Mouse (Mus musculus): ENCODE results near the gene Vwa8. TPM values are rescaled to one million over a fixed set of nuclear protein-coding genes. Genes with fewer than 3 reads are reported as not detected.

The Vwa8 gene
- total and polyA plus RNA-seq, 3 experiments, result 12.4 to 17.5 (median 15.9) TPM

DNA sequence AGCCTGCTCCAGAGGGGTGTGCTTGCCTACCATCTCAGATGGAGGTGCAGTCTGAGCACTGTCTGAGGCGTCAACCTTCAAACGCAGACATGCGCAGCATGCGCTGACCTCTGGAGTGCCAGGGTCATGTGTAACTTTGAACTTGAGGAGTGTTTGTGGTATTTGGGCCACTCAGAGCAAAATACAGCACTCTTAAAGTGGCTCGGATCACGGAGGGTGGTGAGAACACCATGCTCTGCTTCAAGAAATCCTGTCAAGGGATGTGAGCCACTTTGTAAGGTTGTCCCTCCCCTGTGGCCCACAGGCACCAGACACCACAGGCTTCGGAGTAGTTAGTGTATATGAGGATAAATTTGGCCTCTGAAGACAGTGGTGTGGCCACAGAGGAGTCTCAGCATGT lies 356.0 kb downstream of the Vwa8 start:
- Histone ChIP-seq H3K4me3 (replicated peaks in 1 of 3; ENCODE audit: low read depth in 2 of 3, low read length in 2 of 3, poor library complexity in 1 of 3) (no peak overlapping the region), H3K79me2 (replicated peaks; ENCODE audit: control insufficient read depth, extremely low read depth, insufficient read depth, poor library complexity, severe bottlenecking) (no peaks in the 10 kb centered on the region), H3K4me2 (ENCODE audit: insufficient read depth, low read depth, poor library complexity, severe bottlenecking) (no peak overlapping the region), H3K27ac (ENCODE audit: insufficient read depth, low read depth) (no peak overlapping the region), H3K36me3 (replicated peaks in 1 of 2; ENCODE audit: control insufficient read depth in 1 of 2, insufficient read depth in 1 of 2, low read length in 1 of 2) (peaks cover 2 to 25% of the 10 kb centered on the region in 2 experiments), H3K4me1 (ENCODE audit: control insufficient read depth in 1 of 2, insufficient read depth in 2 of 2) (no peaks in the 10 kb centered on the region), H3K27me3 (replicated peaks) (no peaks in the 10 kb centered on the region), H3K9ac (ENCODE audit: insufficient read depth, low read depth) (no peak overlapping the region), H3K9me3 (replicated peaks; ENCODE audit: low read length) (no peaks in the 10 kb centered on the region)
- in situ Hi-C loops (cut with MboI; ENCODE audit: low pct_ligation_motif_present, low pct_unique_long_range_greater_than_20kb, low sequenced_read_pairs) (no loop called here), dilution Hi-C loops (cut with MboI; ENCODE audit: extremely low pct_ligation_motif_present, extremely low pct_unique_long_range_greater_than_20kb, low sequenced_read_pairs) (no loop called here)
- DNase-seq (ENCODE audit: extremely low read depth), result no peak
- TF ChIP-seq NRF1 (IDR thresholded peaks at IDR 0.05; ENCODE audit: low read depth, low read length) (no peak), EP300 (IDR thresholded peaks at IDR 0.05; ENCODE audit: low read length) (no peak), JUND (conservative IDR thresholded peaks at IDR 0.05; ENCODE audit: low read depth, low read length) (no peak), SMC3 (IDR thresholded peaks at IDR 0.05; ENCODE audit: low read depth, low read length) (no peak), IRF4 (IDR thresholded peaks at IDR 0.05; ENCODE audit: low read depth, low read length) (no peak), ZNF384 (IDR thresholded peaks at IDR 0.05; ENCODE audit: low read depth, low read length) (no peak), JUN (IDR thresholded peaks at IDR 0.05; ENCODE audit: insufficient read depth, low read depth, low read length) (no peak), MXI1 (IDR thresholded peaks at IDR 0.05; ENCODE audit: low read depth, low read length) (no peak), SIN3A (IDR thresholded peaks at IDR 0.05; ENCODE audit: low read length) (no peak), MAX (IDR thresholded peaks at IDR 0.05; ENCODE audit: low read length) (no peak), USF1 (IDR thresholded peaks at IDR 0.05; ENCODE audit: low read depth, low read length) (no peak), NELFE (IDR thresholded peaks at IDR 0.05; ENCODE audit: low read depth, low read length) (no peak), ZC3H11A (IDR thresholded peaks at IDR 0.05; ENCODE audit: low read depth, low read length) (no peak), MAZ (IDR thresholded peaks at IDR 0.05; ENCODE audit: low read depth, low read length) (no peak), MYC (IDR thresholded peaks at IDR 0.05; ENCODE audit: low read depth, low read length) (no peak), TCF12 (IDR thresholded peaks at IDR 0.05; ENCODE audit: low read depth, low read length) (no peak)

DNA sequence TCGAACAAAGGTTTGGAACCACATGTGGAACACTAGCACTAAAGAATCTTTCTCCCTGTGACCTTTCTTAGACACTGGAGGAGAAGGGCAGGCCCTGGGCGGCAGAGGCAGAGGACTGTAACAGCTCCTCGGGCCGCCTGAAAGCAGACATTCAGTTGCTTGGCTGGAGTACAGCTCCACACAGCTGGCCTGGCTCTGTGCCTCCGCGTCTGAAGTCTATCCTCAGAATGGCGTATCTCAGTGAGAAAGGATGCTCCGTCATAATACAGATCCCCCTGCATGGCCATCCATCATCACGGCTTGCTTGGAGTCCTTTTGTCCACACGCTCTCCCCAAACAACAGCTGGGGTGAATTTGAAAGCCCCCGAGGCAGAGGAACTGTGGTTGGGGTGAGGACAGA lies 357.4 kb downstream of the Vwa8 start:
- Histone ChIP-seq H3K36me3 (replicated peaks in 1 of 2; ENCODE audit: control insufficient read depth in 1 of 2, insufficient read depth in 1 of 2, low read length in 1 of 2) (peaks cover 0 to 18% of the 10 kb centered on the region in 2 experiments), H3K9me3 (replicated peaks; ENCODE audit: low read length) (no peaks in the 10 kb centered on the region), H3K4me1 (ENCODE audit: control insufficient read depth in 1 of 2, insufficient read depth in 2 of 2) (no peaks in the 10 kb centered on the region), H3K27ac (ENCODE audit: insufficient read depth, low read depth) (no peak overlapping the region), H3K27me3 (replicated peaks) (no peaks in the 10 kb centered on the region), H3K79me2 (replicated peaks; ENCODE audit: control insufficient read depth, extremely low read depth, insufficient read depth, poor library complexity, severe bottlenecking) (no peaks in the 10 kb centered on the region), H3K9ac (ENCODE audit: insufficient read depth, low read depth) (no peak overlapping the region), H3K4me2 (ENCODE audit: insufficient read depth, low read depth, poor library complexity, severe bottlenecking) (no peak overlapping the region), H3K4me3 (replicated peaks in 1 of 3; ENCODE audit: low read depth in 2 of 3, low read length in 2 of 3, poor library complexity in 1 of 3) (no peak overlapping the region)
- dilution Hi-C loops (cut with MboI; ENCODE audit: extremely low pct_ligation_motif_present, extremely low pct_unique_long_range_greater_than_20kb, low sequenced_read_pairs) (no loop called here), in situ Hi-C loops (cut with MboI; ENCODE audit: low pct_ligation_motif_present, low pct_unique_long_range_greater_than_20kb, low sequenced_read_pairs) (no loop called here)
- TF ChIP-seq NRF1 (IDR thresholded peaks at IDR 0.05; ENCODE audit: low read depth, low read length) (no peak), ZKSCAN1 (IDR thresholded peaks at IDR 0.05; ENCODE audit: borderline replicate concordance, low read depth, low read length) (no peak), MAFK (IDR thresholded peaks at IDR 0.05; ENCODE audit: insufficient replicate concordance, low read length) (no peak), ETS1 (conservative IDR thresholded peaks at IDR 0.05; ENCODE audit: low read depth, low read length) (no peak), RCOR1 (conservative IDR thresholded peaks at IDR 0.05; ENCODE audit: low read depth, low read length) (no peak), RAD21 (IDR thresholded peaks at IDR 0.05; ENCODE audit: low read depth, low read length) (no peak), SIN3A (IDR thresholded peaks at IDR 0.05; ENCODE audit: low read length) (no peak), CTCF (conservative IDR thresholded peaks at IDR 0.05 in 1 of 2, IDR thresholded peaks at IDR 0.05 in 1 of 2; ENCODE audit: low read depth in 2 of 2, low read length in 2 of 2) (no peak), EP300 (IDR thresholded peaks at IDR 0.05; ENCODE audit: low read length) (no peak), MYC (IDR thresholded peaks at IDR 0.05; ENCODE audit: low read depth, low read length) (no peak), CHD2 (IDR thresholded peaks at IDR 0.05; ENCODE audit: low read length) (no peak), PAX5 (IDR thresholded peaks at IDR 0.05; ENCODE audit: low read length) (no peak), TBP (conservative IDR thresholded peaks at IDR 0.05; ENCODE audit: low read depth, low read length) (no peak), ELF1 (IDR thresholded peaks at IDR 0.05; ENCODE audit: low read depth, low read length) (no peak), MAZ (IDR thresholded peaks at IDR 0.05; ENCODE audit: low read depth, low read length) (no peak), USF1 (IDR thresholded peaks at IDR 0.05; ENCODE audit: low read depth, low read length) (no peak)
- no peak for DNase-seq (ENCODE audit: extremely low read depth)

All from CH12.LX (cell line).